Mouse (Mus musculus): ENCODE measurements around the gene Ykt6.
"Not testable (repeated sequence)": the region's sequence is repeated elsewhere in the genome, so short reads cannot be mapped to it uniquely, and the experiment has no call there.

DNA sequence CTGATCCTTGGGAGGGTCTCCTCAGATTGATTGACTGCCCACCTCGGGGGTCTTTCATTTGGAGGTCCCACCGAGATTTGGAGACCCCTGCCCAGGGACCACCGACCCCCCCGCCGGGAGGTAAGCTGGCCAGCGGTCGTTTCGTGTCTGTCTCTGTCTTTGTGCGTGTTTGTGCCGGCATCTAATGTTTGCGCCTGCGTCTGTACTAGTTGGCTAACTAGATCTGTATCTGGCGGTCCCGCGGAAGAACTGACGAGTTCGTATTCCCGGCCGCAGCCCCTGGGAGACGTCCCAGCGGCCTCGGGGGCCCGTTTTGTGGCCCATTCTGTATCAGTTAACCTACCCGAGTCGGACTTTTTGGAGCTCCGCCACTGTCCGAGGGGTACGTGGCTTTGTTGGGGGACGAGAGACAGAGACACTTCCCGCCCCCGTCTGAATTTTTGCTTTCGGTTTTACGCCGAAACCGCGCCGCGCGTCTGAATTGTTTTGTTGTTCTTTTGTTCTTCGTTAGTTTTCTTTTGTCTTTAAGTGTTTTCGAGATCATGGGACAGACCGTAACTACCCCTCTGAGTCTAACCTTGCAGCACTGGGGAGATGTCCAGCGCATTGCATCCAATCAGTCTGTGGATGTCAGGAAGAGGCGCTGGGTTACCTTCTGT is 51.0 kb downstream of the Ykt6 start:
- TF ChIP-seq PAX5 (IDR thresholded peaks at IDR 0.05; ENCODE audit: low read length); USF2 (conservative IDR thresholded peaks at IDR 0.05; ENCODE audit: low read depth, low read length); CTCF (conservative IDR thresholded peaks at IDR 0.05 in 1 of 2, IDR thresholded peaks at IDR 0.05 in 1 of 2; ENCODE audit: low read depth in 2 of 2, low read length in 2 of 2); EP300 (IDR thresholded peaks at IDR 0.05; ENCODE audit: low read length): not testable (repeated sequence)
